Comparison of ENCODE assay signal across 8 mouse cellular contexts in genomic region chr9:118611111-118611541, GRCm38 (mm10). TPM values are rescaled to one million over a fixed set of nuclear protein-coding genes. Genes with fewer than 3 reads are reported as not detected.
DNase-seq lines count a peak whose midpoint lies in the region; ATAC-seq lines count a peak whose summit lies in the region.

No protein-coding gene starts in this region.

- intact Hi-C loops in left cerebral cortex, postnatal 4 days (cut with DNase I), result loop anchor here (5.0 kb wide), 1 partner anchor 71 kb away; no protein-coding TSS in a partner anchor

- 34% methylated on average over 14 of the region's 14 CpGs for WGBS in lung, embryonic 15.5 days

- H3K4me2 ChIP-seq in lung, embryonic 15.5 days, result peak overlapping the region; percentile 41

- peaks cover 38% of the 10 kb centered on the region for H3K4me1 ChIP-seq in lung, embryonic 15.5 days

- peak; percentile 35 to 41 for DNase-seq in left cerebral cortex, adult 18-20 months (ENCODE audit: low spot score in 2 of 2)
- no peak for DNase-seq in left cerebral cortex, postnatal 4 days
- DNase-seq in kidney, adult 9 months, result peak; percentile 67
- DNase-seq in skeletal muscle tissue, adult 2 months (ENCODE audit: low read depth, low spot score), result peak; percentile 70
- no peak for DNase-seq in natural killer cell, adult 2 months (ENCODE audit: low spot score in 2 of 2)
- no peak for DNase-seq in adrenal gland, postnatal 4 days (ENCODE audit: low spot score in 2 of 2)

- ATAC-seq in granulocyte monocyte progenitor cell, adult 5-6 weeks (replicated peaks; ENCODE audit: poor library complexity, severe bottlenecking), result peak; percentile 51; the same call in 1 of the 2 replicates
- peak; percentile 48; the same call in 1 of the 2 replicates for ATAC-seq in lung, embryonic 15.5 days (ENCODE audit: borderline replicate concordance, extremely low read depth, low FRiP score, low TSS enrichment)

- peaks cover 9% of the 10 kb centered on the region; the same call in 1 of the 2 replicates for H3K27me3 ChIP-seq in lung, embryonic 15.5 days

- no peaks in the 10 kb centered on the region for H3K36me3 ChIP-seq in lung, embryonic 15.5 days

- peak overlapping the region; percentile 29; the same call in 1 of the 2 replicates for H3K27ac ChIP-seq in lung, embryonic 15.5 days

- no peak overlapping the region for H3K9ac ChIP-seq in lung, embryonic 15.5 days

- no peak overlapping the region for H3K4me3 ChIP-seq in lung, embryonic 15.5 days

- no peaks in the 10 kb centered on the region for H3K9me3 ChIP-seq in lung, embryonic 15.5 days

RNA-seq across cellular contexts. Expression of gene Itga9, which starts 4.6 kb away (rescaled TPM):
- 1 to 10 TPM; 5.6 to 7.5 TPM for total RNA-seq in left cerebral cortex, adult 18-20 months (2021)
- total RNA-seq in left cerebral cortex, postnatal 4 days (2021), result 1 to 10 TPM; 5.4 to 6.4 TPM
- total RNA-seq in granulocyte monocyte progenitor cell, adult 5-6 weeks (2014; fragmentation: Nextera tagmentation), result 0.19 TPM in 1 of 2 replicates, not detected in the other
- 0.13 and 0.26 TPM in 2 replicates for total RNA-seq in granulocyte monocyte progenitor cell, adult 5-6 weeks (2017)
- polyA plus RNA-seq in lung, embryonic 15.5 days (2015; fragmentation: Nextera tagmentation; extraction: Ambion mirVana), result 23.4 and 23.8 TPM in 2 replicates
- 100 to 1,000 TPM in 1 of 2 experiments, 10 to 100 TPM in 1; 97.8 to 111 TPM for total RNA-seq in adrenal gland, postnatal 4 days (2021)

Comparison
In these comparisons a context has a peak if more than half of its experiments do, and no peak if none do; other contexts are left out.
1. DNase-seq: peak in left cerebral cortex, adult 18-20 months (2 of 2), kidney, adult 9 months (single experiment) and skeletal muscle tissue, adult 2 months (single experiment); none in left cerebral cortex, postnatal 4 days (single experiment), natural killer cell, adult 2 months (0 of 2) and adrenal gland, postnatal 4 days (0 of 2).
2. RNA of gene Itga9, which starts 4.6 kb away (total RNA-seq): 97.8 to 111 TPM in adrenal gland, postnatal 4 days; 5.6 to 7.5 TPM in left cerebral cortex, adult 18-20 months, 5.4 to 6.4 TPM in left cerebral cortex, postnatal 4 days and 0.13 to 0.26 TPM in granulocyte monocyte progenitor cell, adult 5-6 weeks; every median in the first group is over 10 times any median in the second.